Mouse (Mus musculus): ENCODE results near the gene Sept6. TPM values are rescaled to one million over a fixed set of nuclear protein-coding genes. Genes with fewer than 3 reads are reported as not detected.

The Sept6 gene
- total and polyA plus RNA-seq, 3 experiments: 94.1 to 180 (median 98.8) TPM

DNA sequence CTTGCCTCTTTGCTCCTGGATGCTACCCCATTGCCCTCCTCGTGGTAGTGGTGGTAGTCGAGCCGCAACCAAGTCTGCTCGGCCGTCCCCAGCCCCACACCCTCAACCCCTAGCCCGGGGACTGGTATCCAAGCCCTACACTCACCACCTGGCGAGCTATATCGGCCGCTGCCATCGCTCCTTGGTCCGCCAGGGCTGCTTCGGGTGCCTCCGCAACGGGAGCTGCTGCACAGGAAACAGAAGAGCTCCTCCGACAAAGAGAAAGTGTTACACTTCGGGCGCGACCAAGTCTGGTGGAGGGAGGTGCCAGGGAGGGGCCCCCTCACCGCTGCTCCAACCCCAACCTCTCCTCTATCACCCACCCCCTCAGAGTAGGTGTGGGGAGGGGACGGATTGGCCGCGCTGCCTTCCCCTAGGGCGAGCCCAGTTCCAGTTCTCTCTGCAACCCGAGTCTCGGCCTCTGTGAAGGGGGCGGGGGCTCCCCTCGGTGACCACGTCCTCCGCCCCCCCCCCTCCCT is 2.3 kb downstream of the Sept6 start (continued):
- TF ChIP-seq ELF1 (IDR thresholded peaks at IDR 0.05; ENCODE audit: low read depth, low read length): peak; percentile 28; the same call in 1 of the 2 replicates
- no peak for TF ChIP-seq MAFK (IDR thresholded peaks at IDR 0.05; ENCODE audit: insufficient replicate concordance, low read length)
- no peak for TF ChIP-seq CHD2 (IDR thresholded peaks at IDR 0.05; ENCODE audit: low read length)
- TF ChIP-seq SIN3A (IDR thresholded peaks at IDR 0.05; ENCODE audit: low read length): no peak; the same call in 1 of the 2 replicates
- TF ChIP-seq ZKSCAN1 (IDR thresholded peaks at IDR 0.05; ENCODE audit: borderline replicate concordance, low read depth, low read length): no peak
- peak; percentile 76 for TF ChIP-seq POLR2A (IDR thresholded peaks at IDR 0.05; ENCODE audit: low read depth, low read length)
- 0 out of 2 replicates have a peak, but pooled peaks have one; percentile 21 for TF ChIP-seq ETS1 (conservative IDR thresholded peaks at IDR 0.05; ENCODE audit: low read depth, low read length)

- H3K4me1 ChIP-seq (ENCODE audit: control insufficient read depth in 1 of 2, insufficient read depth in 2 of 2): peaks cover 19 to 32% of the 10 kb centered on the region in 2 experiments
- peak overlapping the region; percentile 19; the same call in 1 of the 2 replicates for H3K27ac ChIP-seq (ENCODE audit: insufficient read depth, low read depth)
- TF ChIP-seq NRF1 (IDR thresholded peaks at IDR 0.05; ENCODE audit: low read depth, low read length) (no peak), MXI1 (IDR thresholded peaks at IDR 0.05; ENCODE audit: low read depth, low read length) (peak; percentile 15; the same call in 1 of the 2 replicates)
- H3K4me3 ChIP-seq (replicated peaks in 1 of 3; ENCODE audit: low read depth in 2 of 3, low read length in 2 of 3, poor library complexity in 1 of 3): peak overlapping the region; percentile 68 to 97 (median 80)
- H3K9me3 ChIP-seq (replicated peaks; ENCODE audit: low read length): no peaks in the 10 kb centered on the region
- peak overlapping the region; percentile 90; the same call in 1 of the 2 replicates for H3K4me2 ChIP-seq (ENCODE audit: insufficient read depth, low read depth, poor library complexity, severe bottlenecking)
- DNase-seq (ENCODE audit: extremely low read depth): no peak
- H3K27me3 ChIP-seq (replicated peaks): no peaks in the 10 kb centered on the region
- no peaks in the 10 kb centered on the region for H3K36me3 ChIP-seq (replicated peaks in 1 of 2; ENCODE audit: control insufficient read depth in 1 of 2, insufficient read depth in 1 of 2, low read length in 1 of 2)
- H3K79me2 ChIP-seq (replicated peaks; ENCODE audit: control insufficient read depth, extremely low read depth, insufficient read depth, poor library complexity, severe bottlenecking): peaks cover 44% of the 10 kb centered on the region
- dilution Hi-C loops (cut with MboI; ENCODE audit: extremely low pct_ligation_motif_present, extremely low pct_unique_long_range_greater_than_20kb, low sequenced_read_pairs): no loop called here
- peak overlapping the region; percentile 71 for H3K9ac ChIP-seq (ENCODE audit: insufficient read depth, low read depth)
- in situ Hi-C loops (cut with MboI; ENCODE audit: low pct_ligation_motif_present, low pct_unique_long_range_greater_than_20kb, low sequenced_read_pairs): no loop called here
Observed at GRCm38 (mm10) chrX:36988754-36989153, 2.8 kb downstream of the Sept6 start.

DNA sequence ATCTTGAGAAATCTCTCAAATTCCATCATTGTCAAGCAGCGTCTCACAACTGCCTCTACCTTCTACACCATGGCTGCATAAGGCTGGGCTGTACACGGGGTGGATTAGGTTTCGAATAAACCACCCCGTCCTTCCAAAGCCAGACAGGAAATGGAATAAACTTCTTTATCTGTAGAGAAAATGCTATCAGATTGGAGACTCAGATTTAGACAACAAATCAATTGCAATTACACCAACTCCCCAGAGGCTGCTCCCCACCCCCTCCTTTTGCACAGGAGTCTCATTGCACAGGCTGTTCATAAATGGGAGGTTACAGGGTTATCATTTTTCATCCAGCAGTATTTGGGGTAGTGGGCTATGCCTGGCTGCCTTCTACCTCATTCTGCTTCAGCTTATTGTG is 3.7 kb downstream of the Sept6 start:
- peaks cover 19 to 32% of the 10 kb centered on the region in 2 experiments for H3K4me1 ChIP-seq (ENCODE audit: control insufficient read depth in 1 of 2, insufficient read depth in 2 of 2)
- peak overlapping the region; percentile 71 for H3K9ac ChIP-seq (ENCODE audit: insufficient read depth, low read depth)
- no peak overlapping the region for H3K27ac ChIP-seq (ENCODE audit: insufficient read depth, low read depth)
- no peaks in the 10 kb centered on the region for H3K9me3 ChIP-seq (replicated peaks; ENCODE audit: low read length)
- H3K4me3 ChIP-seq (replicated peaks in 1 of 3; ENCODE audit: low read depth in 2 of 3, low read length in 2 of 3, poor library complexity in 1 of 3): peak overlapping the region; percentile 68 to 97 (median 80)
- dilution Hi-C loops (cut with MboI; ENCODE audit: extremely low pct_ligation_motif_present, extremely low pct_unique_long_range_greater_than_20kb, low sequenced_read_pairs): no loop called here
- H3K27me3 ChIP-seq (replicated peaks): no peaks in the 10 kb centered on the region
- no peak for DNase-seq (ENCODE audit: extremely low read depth)
- no peaks in the 10 kb centered on the region for H3K36me3 ChIP-seq (replicated peaks in 1 of 2; ENCODE audit: control insufficient read depth in 1 of 2, insufficient read depth in 1 of 2, low read length in 1 of 2)
- in situ Hi-C loops (cut with MboI; ENCODE audit: low pct_ligation_motif_present, low pct_unique_long_range_greater_than_20kb, low sequenced_read_pairs): no loop called here
- peaks cover 47% of the 10 kb centered on the region for H3K79me2 ChIP-seq (replicated peaks; ENCODE audit: control insufficient read depth, extremely low read depth, insufficient read depth, poor library complexity, severe bottlenecking)
- TF ChIP-seq ZNF384 (IDR thresholded peaks at IDR 0.05; ENCODE audit: low read depth, low read length): no peak
- TF ChIP-seq SMC3 (IDR thresholded peaks at IDR 0.05; ENCODE audit: low read depth, low read length): no peak
- TF ChIP-seq HCFC1 (IDR thresholded peaks at IDR 0.05; ENCODE audit: low read depth, low read length): no peak
- peak overlapping the region; percentile 90 for H3K4me2 ChIP-seq (ENCODE audit: insufficient read depth, low read depth, poor library complexity, severe bottlenecking)

All from CH12.LX (cell line).